Mouse (Mus musculus) gastrocnemius, adult 8-10 months (tissue): ENCODE measurements at regions not wholly inside any gene's neighbourhood (a gene's known extent, or its start where the extent isn't known, plus 50 kb on each side); places are given as distances from the start of the nearest gene placed in this dataset.

Source experiments
- DNase-seq, 2 experiments: peaks; one replicate each; pipeline ENCODE4 v3.0.0; 2022; ENCODE audit warnings: low spot score in 2 of 2

DNA sequence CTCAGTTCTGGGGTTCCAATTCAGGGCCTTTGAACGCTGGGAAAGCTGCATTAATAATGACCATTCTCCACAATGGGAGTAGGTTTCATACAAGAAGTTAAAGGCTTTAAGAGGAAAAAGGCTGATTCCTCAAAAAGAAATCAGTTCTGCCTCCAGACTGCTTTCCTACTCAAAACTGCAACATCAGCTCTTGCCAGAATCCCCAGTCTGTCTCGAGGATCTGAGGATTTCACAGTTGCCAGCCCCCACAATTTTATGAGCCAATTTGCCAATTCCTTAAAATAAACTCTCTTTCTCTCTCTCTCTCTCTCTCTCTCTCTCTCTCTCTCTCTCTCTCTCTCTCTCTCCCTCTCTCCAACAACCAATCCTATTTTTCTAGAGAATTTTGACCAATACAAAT, 51.3 kb upstream of the Nhs start:
- DNase-seq = no peak
